Mouse (Mus musculus) kidney, postnatal 0 days (tissue): Measurements from ENCODE around the gene Dlg3. TPM values are rescaled to one million over a fixed set of nuclear protein-coding genes. Genes with fewer than 3 reads are reported as not detected.

Experiments used
- ATAC-seq: fragments of 200-750 bp; cut with Nextera tagmentation; replicated peaks from 2 replicates; pipeline ENCODE4 v1.8.0; 2017; ENCODE audit warnings: low read depth, moderate number of reproducible peaks, moderate TSS enrichment, moderate library complexity; ENCODE audit not compliant: low FRiP score
- DNase-seq: peaks from one replicate; pipeline ENCODE4 v3.0.0-alpha.2; 2016; ENCODE audit warnings: low spot score
- H3K27ac ChIP-seq: fragments of 300-500 bp; sonication (generic); 2 replicates; pipeline ENCODE4 v1.5.1; 2014; ENCODE audit warnings: mild to moderate bottlenecking
- H3K27me3 ChIP-seq: fragments of 300-500 bp; sonication (generic); 2 replicates; pipeline ENCODE4 v1.6.1; 2014; ENCODE audit warnings: low read length, mixed read lengths; ENCODE audit not compliant: insufficient read depth
- H3K36me3 ChIP-seq: fragments of 300-500 bp; sonication (generic); 2 replicates; pipeline ENCODE4 v1.6.1; 2014; ENCODE audit warnings: low read length, mixed read lengths; ENCODE audit not compliant: insufficient read depth
- H3K4me1 ChIP-seq: fragments of 300-500 bp; sonication (generic); replicated peaks from 2 replicates; pipeline ENCODE4 v1.6.1; 2014; ENCODE audit warnings: antibody characterized with exemption, low read length, mixed read lengths; ENCODE audit not compliant: insufficient read depth
- H3K4me2 ChIP-seq: fragments of 300-500 bp; sonication (generic); 2 replicates; pipeline ENCODE4 v1.6.1; 2014; ENCODE audit warnings: mild to moderate bottlenecking, low read length, moderate library complexity, mixed read lengths
- H3K4me3 ChIP-seq: fragments of 300-500 bp; sonication (generic); replicated peaks from 2 replicates; pipeline ENCODE4 v1.5.1; 2014; ENCODE audit warnings: low read depth, low read length
- H3K9ac ChIP-seq: fragments of 300-500 bp; sonication (generic); 2 replicates; pipeline ENCODE4 v1.6.1; 2014; ENCODE audit warnings: low read depth, low read length
- H3K9me3 ChIP-seq: fragments of 300-500 bp; sonication (generic); replicated peaks from 2 replicates; pipeline ENCODE4 v1.6.1; 2016; ENCODE audit warnings: low read length, inconsistent platforms, mixed read lengths
- CTCF ChIP-seq: IDR thresholded peaks from 2 replicates; pipeline ENCODE4 v1.5.1; 2016; ENCODE audit warnings: antibody characterized with exemption, low read depth, mild to moderate bottlenecking, moderate library complexity
- WGBS: fragments of 180-500 bp; shearing (Covaris S2); extraction: QIAGEN DNeasy Blood & Tissue Kit; methylation state at CpG from one replicate; pipeline ENCODE4 v1.1.7; 2014; 5-methylcytosine and 5-hydroxymethylcytosine counted together
- polyA plus RNA-seq: library from polyadenylated mRNA; unstranded; fragments of >200 nt; fragmentation: Nextera tagmentation; extraction: Ambion mirVana; gene quantifications from 2 replicates; pipeline ENCODE4 v1.2.1, GENCODE M21; 2015

Dlg3 gene
- polyA plus RNA-seq, 1 experiment from 2014 or later = 1.8 TPM

GRCm38 (mm10) chrX:100739443-100739842 lies 28.1 kb upstream of the Dlg3 start:
- DNase-seq (no peak), ATAC-seq (no peak)
- Histone ChIP-seq H3K4me1 (no peaks in the 10 kb centered on the region), H3K4me3 (peak overlapping the region; percentile 21; the same call in 1 of the 2 replicates), H3K27me3 (no peaks in the 10 kb centered on the region), H3K4me2 (peak overlapping the region; percentile 56), H3K9ac (no peak overlapping the region), H3K9me3 (no peaks in the 10 kb centered on the region), H3K27ac (no peak overlapping the region), H3K36me3 (no peaks in the 10 kb centered on the region)
- WGBS = 41% methylated on average over 10 of the region's 10 CpGs
- no peak for TF ChIP-seq CTCF

- H3K27ac ChIP-seq = no peak overlapping the region
- no peaks in the 10 kb centered on the region for H3K36me3 ChIP-seq
- H3K4me1 ChIP-seq = no peaks in the 10 kb centered on the region
- ATAC-seq (no peak), DNase-seq (no peak)
- H3K9me3 ChIP-seq = no peaks in the 10 kb centered on the region
- H3K4me3 ChIP-seq = no peak overlapping the region
- H3K4me2 ChIP-seq = no peak overlapping the region
- H3K9ac ChIP-seq = no peak overlapping the region
- TF ChIP-seq CTCF = no peak
- WGBS = 66% methylated on average over 6 of the region's 6 CpGs
- no peaks in the 10 kb centered on the region for H3K27me3 ChIP-seq
These were observed 26.7 kb upstream of the Dlg3 start for GRCm38 (mm10) chrX:100740785-100741184.

- ATAC-seq = no peak
- Histone ChIP-seq H3K9ac (no peak overlapping the region), H3K4me2 (no peak overlapping the region), H3K4me1 (no peaks in the 10 kb centered on the region), H3K36me3 (no peaks in the 10 kb centered on the region), H3K27me3 (no peaks in the 10 kb centered on the region), H3K9me3 (no peaks in the 10 kb centered on the region), H3K4me3 (no peak overlapping the region), H3K27ac (no peak overlapping the region)
- TF ChIP-seq CTCF = peak; percentile 62
- DNase-seq = peak; percentile 47
- WGBS = 17% methylated on average over 10 of the region's 10 CpGs
These were observed 25.6 kb upstream of the Dlg3 start for GRCm38 (mm10) chrX:100741940-100742339.

GRCm38 (mm10) chrX:100765855-100766254 lies 1.7 kb upstream of the Dlg3 start:
- H3K36me3 ChIP-seq = no peaks in the 10 kb centered on the region
- H3K27ac ChIP-seq = no peak overlapping the region
- 84% methylated on average over 6 of the region's 6 CpGs for WGBS
- H3K4me2 ChIP-seq = no peak overlapping the region
- DNase-seq = no peak
- no peak overlapping the region for H3K9ac ChIP-seq
- ATAC-seq = no peak
- TF ChIP-seq CTCF = peak; percentile 34; the same call in 1 of the 2 replicates
- H3K4me3 ChIP-seq = no peak overlapping the region
- H3K27me3 ChIP-seq = no peaks in the 10 kb centered on the region
- H3K4me1 ChIP-seq = no peaks in the 10 kb centered on the region
- no peaks in the 10 kb centered on the region for H3K9me3 ChIP-seq

- ATAC-seq (peak; percentile 46), DNase-seq (no peak)
- H3K4me2 ChIP-seq = peak overlapping the region; percentile 63
- H3K4me1 ChIP-seq = no peaks in the 10 kb centered on the region
- peak overlapping the region; percentile 31 for H3K4me3 ChIP-seq
- H3K9ac ChIP-seq = no peak overlapping the region
- no peaks in the 10 kb centered on the region for H3K36me3 ChIP-seq
- 39% methylated on average over 36 of the region's 36 CpGs for WGBS
- H3K27me3 ChIP-seq = no peaks in the 10 kb centered on the region
- H3K9me3 ChIP-seq = no peaks in the 10 kb centered on the region
- no peak overlapping the region for H3K27ac ChIP-seq
- TF ChIP-seq CTCF = no peak
These were observed 534 bp downstream of the Dlg3 start for GRCm38 (mm10) chrX:100767885-100768626.

- no peak overlapping the region for H3K4me2 ChIP-seq
- no peak for TF ChIP-seq CTCF
- ATAC-seq = no peak
- H3K4me1 ChIP-seq = no peaks in the 10 kb centered on the region
- 84% methylated on average over 5 of the region's 5 CpGs for WGBS
- no peaks in the 10 kb centered on the region for H3K27me3 ChIP-seq
- H3K36me3 ChIP-seq = no peaks in the 10 kb centered on the region
- DNase-seq = no peak
- no peak overlapping the region for H3K4me3 ChIP-seq
- no peak overlapping the region for H3K9ac ChIP-seq
- no peak overlapping the region for H3K27ac ChIP-seq
- H3K9me3 ChIP-seq = no peaks in the 10 kb centered on the region
These were observed 1.8 kb downstream of the Dlg3 start for GRCm38 (mm10) chrX:100769281-100769680.
